Mouse (Mus musculus) testis, adult 2 months (tissue): Measurements from ENCODE around the gene Syne1. TPM values are rescaled to one million over a fixed set of nuclear protein-coding genes. Genes with fewer than 3 reads are reported as not detected.
A peak's percentile ranks its signal among the peaks of the same experiment; 100 is the strongest.

Experiments
- H3K27ac ChIP-seq: fragments of 200-500 bp; 2 replicates; pipeline ENCODE4 v1.5.1; 2012; ENCODE audit warnings: low read depth, low read length; ENCODE audit not compliant: control insufficient read depth, insufficient read depth
- H3K27me3 ChIP-seq: fragments of 200-500 bp; 2 replicates; pipeline ENCODE4 v1.6.1; 2012; ENCODE audit warnings: mild to moderate bottlenecking, low read length, moderate library complexity; ENCODE audit not compliant: control insufficient read depth, insufficient read depth
- H3K36me3 ChIP-seq: fragments of 200-500 bp; 2 replicates; pipeline ENCODE4 v1.6.1; 2012; ENCODE audit warnings: mild to moderate bottlenecking, low read length; ENCODE audit not compliant: control insufficient read depth, insufficient read depth
- H3K4me1 ChIP-seq: fragments of 200-500 bp; 2 replicates; pipeline ENCODE4 v1.6.1; 2012; ENCODE audit warnings: low read length; ENCODE audit not compliant: control insufficient read depth, insufficient read depth
- H3K4me3 ChIP-seq: fragments of 200-500 bp; 2 replicates; pipeline ENCODE4 v1.5.1; 2012; ENCODE audit warnings: low read depth, mild to moderate bottlenecking, low read length, moderate library complexity, mixed read lengths; ENCODE audit not compliant: control insufficient read depth
- CTCF ChIP-seq: fragments of 200-500 bp; IDR thresholded peaks from 2 replicates; pipeline ENCODE4 v1.5.1; 2012; ENCODE audit warnings: low read depth, mild to moderate bottlenecking, inconsistent platforms, low read length, moderate library complexity; ENCODE audit not compliant: control insufficient read depth, insufficient read depth, insufficient replicate concordance
- POLR2A ChIP-seq: fragments of 200-500 bp; IDR thresholded peaks from 2 replicates; pipeline ENCODE4 v1.6.1; 2012; ENCODE audit warnings: low read depth, mild to moderate bottlenecking, inconsistent platforms, low read length, moderate library complexity; ENCODE audit not compliant: control insufficient read depth
- polyA plus RNA-seq: library from polyadenylated mRNA; depleted of rRNA; stranded (reverse); fragments of >200 nt; gene quantifications from 2 replicates; pipeline ENCODE4 v1.2.3, GENCODE M21; 2012

Gene Syne1
- polyA plus RNA-seq, 1 experiment, result 2.4 TPM

- no peaks in the 10 kb centered on the region for H3K27me3 ChIP-seq
- TF ChIP-seq POLR2A, result no peak
- no peak for TF ChIP-seq CTCF
- H3K4me3 ChIP-seq, result no peak overlapping the region
- no peak overlapping the region for H3K27ac ChIP-seq
- H3K4me1 ChIP-seq, result no peaks in the 10 kb centered on the region
- no peaks in the 10 kb centered on the region for H3K36me3 ChIP-seq
Measured at GRCm38 (mm10) chr10:5571332-5571731, 20.1 kb upstream of the Syne1 start.

DNA sequence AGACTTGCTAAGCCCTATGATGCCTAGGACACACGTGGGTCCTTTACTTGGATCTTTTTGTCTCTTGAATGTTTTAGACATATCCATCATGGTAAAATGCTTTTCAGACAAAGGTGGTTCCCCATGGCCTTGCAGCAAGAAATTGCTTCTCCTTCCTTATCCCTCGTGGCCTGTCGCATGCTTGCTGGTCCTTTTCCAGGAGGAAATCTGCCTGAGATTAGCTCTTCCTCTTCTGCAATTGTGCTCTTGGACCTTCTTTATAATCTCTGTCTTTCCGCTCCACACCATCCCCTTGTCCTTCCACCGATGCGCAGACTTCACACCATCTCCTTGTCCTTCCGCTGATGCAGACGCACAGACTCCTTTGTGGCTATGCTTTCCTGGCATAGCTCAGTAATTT, 18.8 kb upstream of the Syne1 start:
- TF ChIP-seq CTCF, result no peak
- Histone ChIP-seq H3K36me3 (no peaks in the 10 kb centered on the region), H3K27me3 (no peaks in the 10 kb centered on the region)

GRCm38 (mm10) chr10:5568991-5569390, 17.7 kb upstream of the Syne1 start:
- H3K4me1 ChIP-seq, result no peaks in the 10 kb centered on the region
- H3K27ac ChIP-seq, result no peak overlapping the region
- H3K27me3 ChIP-seq, result no peaks in the 10 kb centered on the region
- no peak overlapping the region for H3K4me3 ChIP-seq
- TF ChIP-seq POLR2A (no peak), CTCF (no peak)
- no peaks in the 10 kb centered on the region for H3K36me3 ChIP-seq

More for the DNA sequence above, 18.8 kb upstream of the Syne1 start:
- Histone ChIP-seq H3K4me1 (no peaks in the 10 kb centered on the region), H3K27ac (no peak overlapping the region), H3K4me3 (no peak overlapping the region)

GRCm38 (mm10) chr10:5561706-5562105, 10.4 kb upstream of the Syne1 start:
- Histone ChIP-seq H3K36me3 (no peaks in the 10 kb centered on the region), H3K4me3 (no peak overlapping the region), H3K27me3 (no peaks in the 10 kb centered on the region), H3K4me1 (no peaks in the 10 kb centered on the region), H3K27ac (no peak overlapping the region)
- TF ChIP-seq CTCF (no peak), POLR2A (no peak)

- H3K27ac ChIP-seq, result no peak overlapping the region
- no peaks in the 10 kb centered on the region for H3K27me3 ChIP-seq
- no peaks in the 10 kb centered on the region for H3K4me1 ChIP-seq
- H3K4me3 ChIP-seq, result no peak overlapping the region
- H3K36me3 ChIP-seq, result no peaks in the 10 kb centered on the region
- TF ChIP-seq POLR2A (no peak), CTCF (no peak)
Measured at GRCm38 (mm10) chr10:5560526-5560925, 9.2 kb upstream of the Syne1 start.

DNA sequence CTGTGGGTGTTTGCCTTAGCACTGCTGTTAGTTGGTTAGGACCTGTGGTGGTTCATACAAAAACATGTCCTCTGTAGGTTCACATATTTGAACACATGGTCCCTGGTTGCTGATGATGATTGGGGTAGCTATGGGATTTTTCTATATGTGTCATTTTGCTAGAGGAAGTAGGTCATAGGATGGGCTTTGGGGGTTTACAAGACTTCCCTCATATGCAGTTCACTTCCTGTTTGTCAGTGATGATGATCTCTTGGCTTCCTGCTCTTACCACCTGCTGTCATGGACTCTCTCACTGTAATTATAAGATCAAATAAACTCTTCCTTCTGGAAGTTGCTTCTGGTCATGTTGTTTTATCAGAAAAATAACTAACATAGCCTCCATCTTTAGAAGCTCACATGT, 7.5 kb upstream of the Syne1 start:
- Histone ChIP-seq H3K27ac (no peak overlapping the region), H3K36me3 (no peaks in the 10 kb centered on the region), H3K27me3 (no peaks in the 10 kb centered on the region), H3K4me1 (no peaks in the 10 kb centered on the region), H3K4me3 (no peak overlapping the region)
- TF ChIP-seq POLR2A, result no peak
- no peak for TF ChIP-seq CTCF

DNA sequence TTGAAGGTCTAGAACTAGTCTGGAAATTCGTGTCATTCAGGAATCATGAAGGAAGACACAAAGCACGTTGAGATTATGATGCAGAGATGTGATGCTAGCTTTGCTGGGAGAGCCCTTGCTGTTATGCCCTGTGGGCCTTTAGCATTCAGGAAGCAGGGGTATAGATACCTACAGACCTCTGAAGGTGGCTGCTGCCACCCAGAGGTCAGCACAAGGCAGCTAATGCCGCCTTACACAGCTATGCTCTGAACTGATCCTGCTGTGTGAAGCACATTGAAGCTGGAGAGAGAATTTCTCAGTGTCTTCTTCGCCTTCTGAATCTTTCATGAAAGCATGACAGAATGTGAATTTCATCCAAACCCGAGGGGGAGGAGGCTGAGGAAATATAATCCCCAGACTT, 3.7 kb upstream of the Syne1 start:
- Histone ChIP-seq H3K36me3 (no peaks in the 10 kb centered on the region), H3K4me1 (peaks cover 6% of the 10 kb centered on the region), H3K4me3 (no peak overlapping the region), H3K27me3 (no peaks in the 10 kb centered on the region), H3K27ac (no peak overlapping the region)
- peak; percentile 30; the same call in 1 of the 2 replicates for TF ChIP-seq CTCF
- TF ChIP-seq POLR2A, result no peak
